Mouse (Mus musculus) skeletal muscle tissue, postnatal 0 days (tissue): ENCODE results near the gene 1700013F07Rik. TPM values are rescaled to one million over a fixed set of nuclear protein-coding genes. Genes with fewer than 3 reads are reported as not detected.

Source experiments
- microRNA-seq, 2 experiments: library from miRNA; unstranded; fragments of <30 nt; microRNA quantifications; one replicate each; pipeline ENCODE4; 2016
- polyA plus RNA-seq: library from polyadenylated mRNA; unstranded; fragments of >200 nt; fragmentation: Nextera tagmentation; extraction: Ambion mirVana; gene quantifications from 2 replicates; pipeline ENCODE4 v1.2.1, GENCODE M21; 2015

1700013F07Rik gene
- polyA plus RNA-seq, result not detected in 2 replicates

GRCm38 (mm10) chr3:108533951-108534350 lies at the start of gene 1700013F07Rik:
Gene 1700013F07Rik, plus strand, starts transcription at chr3:108534150.

GRCm38 (mm10) chr3:108536517-108537260 lies 2.7 kb downstream of the 1700013F07Rik start, which contains the start of gene 5330417C22Rik:
Gene 5330417C22Rik, minus strand, starts transcription at chr3:108536536.

GRCm38 (mm10) chr3:108562133-108562730 lies 28.3 kb downstream of the 1700013F07Rik start, which contains the start of gene Tmem167b:
Gene Tmem167b, minus strand, starts transcription at chr3:108562466.

GRCm38 (mm10) chr3:108571443-108572294 lies 37.7 kb downstream of the 1700013F07Rik start, which contains the start of gene Taf13:
Gene Taf13, plus strand, starts transcription at chr3:108571698.

GRCm38 (mm10) chr3:108590786-108591529 lies 57.0 kb downstream of the 1700013F07Rik start, which contains the start of gene Wdr47:
Gene Wdr47, plus strand, starts transcription at chr3:108591279.

Small RNA genes lying within 50 kb of the gene (microRNA-seq; reads per million reads assigned to microRNA genes)
- 0 reads per million in 2 experiments for gene Gm22860

Other genes with a start within 250 kb of the 1700013F07Rik start
- gene Mybphl, start 169.2 kb upstream of the 1700013F07Rik start, polyA plus RNA-seq, result 0.29 and 0.33 TPM in 2 replicates
- gene Psrc1, start 150.3 kb upstream of the 1700013F07Rik start, polyA plus RNA-seq, result 6.3 and 6.4 TPM in 2 replicates
- gene Celsr2, start 118.6 kb upstream of the 1700013F07Rik start, polyA plus RNA-seq, result 0.76 and 1.8 TPM in 2 replicates
- gene Sars, start 88.9 kb upstream of the 1700013F07Rik start, polyA plus RNA-seq, result 68.8 and 83.1 TPM in 2 replicates
- 0.03 and 0.04 TPM in 2 replicates for gene 5330417C22Rik, start 2.4 kb downstream of the 1700013F07Rik start, polyA plus RNA-seq
- gene Tmem167b, start 28.3 kb downstream of the 1700013F07Rik start, polyA plus RNA-seq, result 21.0 and 24.8 TPM in 2 replicates
- gene Taf13, start 37.5 kb downstream of the 1700013F07Rik start, polyA plus RNA-seq, result 26.6 and 33.4 TPM in 2 replicates
- 3.6 and 4.3 TPM in 2 replicates for gene Wdr47, start 57.1 kb downstream of the 1700013F07Rik start, polyA plus RNA-seq
- gene Clcc1, start 119.8 kb downstream of the 1700013F07Rik start, polyA plus RNA-seq, result 42.2 and 47.0 TPM in 2 replicates
- gene Gpsm2, start 188.2 kb downstream of the 1700013F07Rik start, polyA plus RNA-seq, result 36.4 and 38.4 TPM in 2 replicates
- gene Aknad1, start 205.5 kb downstream of the 1700013F07Rik start, polyA plus RNA-seq, result 0.73 and 0.81 TPM in 2 replicates